Mouse (Mus musculus) heart, adult 2 months (tissue): ENCODE results near the gene Pfdn4.

Experiments
- CTCF ChIP-seq: fragments of 200-600 bp; IDR thresholded peaks from 2 replicates; pipeline ENCODE4 v1.8.1; 2022; ENCODE audit warnings: antibody characterized with exemption, mild to moderate bottlenecking, moderate library complexity
- POLR2A ChIP-seq: fragments of 200-500 bp; IDR thresholded peaks from 2 replicates; pipeline ENCODE4 v1.6.1; 2011; ENCODE audit warnings: mild to moderate bottlenecking, low read depth, low read length, control low read depth; ENCODE audit not compliant: insufficient read depth

- TF ChIP-seq CTCF, result no peak
- no peak for TF ChIP-seq POLR2A
These were observed 34.6 kb upstream of the Pfdn4 start for GRCm38 (mm10) chr2:170461652-170462051.
